Mouse (Mus musculus): ENCODE measurements around the gene Hykk. TPM values are rescaled to one million over a fixed set of nuclear protein-coding genes. Genes with fewer than 3 reads are reported as not detected.

Gene Hykk
- total and polyA plus RNA-seq, 3 experiments, result 0.16 TPM; not detected in 2

GRCm38 (mm10) chr9:54916401-54916800 lies 682 bp upstream of the Hykk start:
- no peak for TF ChIP-seq GATA1 (IDR thresholded peaks at IDR 0.05; ENCODE audit: borderline replicate concordance, low read length)
- no peak for TF ChIP-seq POLR2AphosphoS5 (IDR thresholded peaks at IDR 0.05; ENCODE audit: insufficient replicate concordance, low read depth, low read length)
- TF ChIP-seq GATA2 (IDR thresholded peaks at IDR 0.05; ENCODE audit: borderline replicate concordance, low read depth, low read length), result no peak
- TF ChIP-seq TAL1 (conservative IDR thresholded peaks at IDR 0.05; ENCODE audit: low read depth, low read length), result no peak
- TF ChIP-seq CTCF (IDR thresholded peaks at IDR 0.05; ENCODE audit: low read depth, low read length), result no peak
- no peak for DNase-seq (ENCODE audit: low spot score)
- peaks cover 21% of the 10 kb centered on the region for H3K27me3 ChIP-seq (ENCODE audit: insufficient read depth, low read length)
- H3K4me3 ChIP-seq (ENCODE audit: low read depth, low read length), result no peak overlapping the region
- no peaks in the 10 kb centered on the region for H3K4me1 ChIP-seq (ENCODE audit: insufficient read depth, low read depth, low read length)
- ATAC-seq (ENCODE audit: extremely low read depth, insufficient number of reproducible peaks, low FRiP score, poor library complexity, severe bottlenecking), result no peak
- peaks cover 8% of the 10 kb centered on the region for H3K9me3 ChIP-seq (replicated peaks)
- peaks cover 11% of the 10 kb centered on the region for H3K36me3 ChIP-seq (replicated peaks)

GRCm38 (mm10) chr9:54918191-54918590 lies 1.1 kb downstream of the Hykk start:
- no peak for ATAC-seq (ENCODE audit: extremely low read depth, insufficient number of reproducible peaks, low FRiP score, poor library complexity, severe bottlenecking)
- Histone ChIP-seq H3K4me1 (ENCODE audit: insufficient read depth, low read depth, low read length) (no peaks in the 10 kb centered on the region), H3K36me3 (replicated peaks) (peaks cover 1% of the 10 kb centered on the region), H3K27me3 (ENCODE audit: insufficient read depth, low read length) (peaks cover 21% of the 10 kb centered on the region), H3K9me3 (replicated peaks) (peaks cover 8% of the 10 kb centered on the region), H3K4me3 (ENCODE audit: low read depth, low read length) (no peak overlapping the region)
- TF ChIP-seq GATA1 (IDR thresholded peaks at IDR 0.05; ENCODE audit: borderline replicate concordance, low read length) (no peak), POLR2AphosphoS5 (IDR thresholded peaks at IDR 0.05; ENCODE audit: insufficient replicate concordance, low read depth, low read length) (no peak), CTCF (IDR thresholded peaks at IDR 0.05; ENCODE audit: low read depth, low read length) (no peak), TAL1 (conservative IDR thresholded peaks at IDR 0.05; ENCODE audit: low read depth, low read length) (no peak), GATA2 (IDR thresholded peaks at IDR 0.05; ENCODE audit: borderline replicate concordance, low read depth, low read length) (no peak)
- DNase-seq (ENCODE audit: low spot score), result no peak

GRCm38 (mm10) chr9:54918781-54919180 lies 1.7 kb downstream of the Hykk start:
- no peak for ATAC-seq (ENCODE audit: extremely low read depth, insufficient number of reproducible peaks, low FRiP score, poor library complexity, severe bottlenecking)
- no peak for DNase-seq (ENCODE audit: low spot score)
- Histone ChIP-seq H3K4me3 (ENCODE audit: low read depth, low read length) (no peak overlapping the region), H3K36me3 (replicated peaks) (no peaks in the 10 kb centered on the region), H3K4me1 (ENCODE audit: insufficient read depth, low read depth, low read length) (no peaks in the 10 kb centered on the region), H3K27me3 (ENCODE audit: insufficient read depth, low read length) (peaks cover 21% of the 10 kb centered on the region), H3K9me3 (replicated peaks) (peaks cover 8% of the 10 kb centered on the region)
- no peak for TF ChIP-seq POLR2AphosphoS5 (IDR thresholded peaks at IDR 0.05; ENCODE audit: insufficient replicate concordance, low read depth, low read length)
- no peak for TF ChIP-seq GATA1 (IDR thresholded peaks at IDR 0.05; ENCODE audit: borderline replicate concordance, low read length)
- no peak for TF ChIP-seq TAL1 (conservative IDR thresholded peaks at IDR 0.05; ENCODE audit: low read depth, low read length)
- no peak for TF ChIP-seq GATA2 (IDR thresholded peaks at IDR 0.05; ENCODE audit: borderline replicate concordance, low read depth, low read length)
- no peak for TF ChIP-seq CTCF (IDR thresholded peaks at IDR 0.05; ENCODE audit: low read depth, low read length)

- peaks cover 8% of the 10 kb centered on the region for H3K9me3 ChIP-seq (replicated peaks)
- TF ChIP-seq POLR2AphosphoS5 (IDR thresholded peaks at IDR 0.05; ENCODE audit: insufficient replicate concordance, low read depth, low read length), result no peak
- no peak for TF ChIP-seq GATA2 (IDR thresholded peaks at IDR 0.05; ENCODE audit: borderline replicate concordance, low read depth, low read length)
- no peak for TF ChIP-seq TAL1 (conservative IDR thresholded peaks at IDR 0.05; ENCODE audit: low read depth, low read length)
- no peak for TF ChIP-seq GATA1 (IDR thresholded peaks at IDR 0.05; ENCODE audit: borderline replicate concordance, low read length)
- TF ChIP-seq CTCF (IDR thresholded peaks at IDR 0.05; ENCODE audit: low read depth, low read length), result no peak
- H3K4me3 ChIP-seq (ENCODE audit: low read depth, low read length), result no peak overlapping the region
- no peaks in the 10 kb centered on the region for H3K4me1 ChIP-seq (ENCODE audit: insufficient read depth, low read depth, low read length)
- DNase-seq (ENCODE audit: low spot score) (no peak), ATAC-seq (ENCODE audit: extremely low read depth, insufficient number of reproducible peaks, low FRiP score, poor library complexity, severe bottlenecking) (no peak)
- peaks cover 21% of the 10 kb centered on the region for H3K27me3 ChIP-seq (ENCODE audit: insufficient read depth, low read length)
- no peaks in the 10 kb centered on the region for H3K36me3 ChIP-seq (replicated peaks)
Measured at GRCm38 (mm10) chr9:54919946-54920345, 2.9 kb downstream of the Hykk start.

- ATAC-seq (ENCODE audit: extremely low read depth, insufficient number of reproducible peaks, low FRiP score, poor library complexity, severe bottlenecking) (no peak), DNase-seq (ENCODE audit: low spot score) (no peak)
- Histone ChIP-seq H3K4me3 (ENCODE audit: low read depth, low read length) (no peak overlapping the region), H3K27me3 (ENCODE audit: insufficient read depth, low read length) (peaks cover 14% of the 10 kb centered on the region), H3K36me3 (replicated peaks) (no peaks in the 10 kb centered on the region), H3K4me1 (ENCODE audit: insufficient read depth, low read depth, low read length) (no peaks in the 10 kb centered on the region), H3K9me3 (replicated peaks) (no peaks in the 10 kb centered on the region)
- no peak for TF ChIP-seq TAL1 (conservative IDR thresholded peaks at IDR 0.05; ENCODE audit: low read depth, low read length)
- no peak for TF ChIP-seq GATA1 (IDR thresholded peaks at IDR 0.05; ENCODE audit: borderline replicate concordance, low read length)
Measured at GRCm38 (mm10) chr9:54930741-54931140, 13.7 kb downstream of the Hykk start.

- Histone ChIP-seq H3K27me3 (ENCODE audit: insufficient read depth, low read length) (peaks cover 14% of the 10 kb centered on the region), H3K4me3 (ENCODE audit: low read depth, low read length) (no peak overlapping the region), H3K4me1 (ENCODE audit: insufficient read depth, low read depth, low read length) (no peaks in the 10 kb centered on the region), H3K9me3 (replicated peaks) (no peaks in the 10 kb centered on the region), H3K36me3 (replicated peaks) (no peaks in the 10 kb centered on the region)
- TF ChIP-seq CTCF (IDR thresholded peaks at IDR 0.05; ENCODE audit: low read depth, low read length) (0 out of 2 replicates have a peak, but pooled peaks have one; percentile 14), POLR2AphosphoS5 (IDR thresholded peaks at IDR 0.05; ENCODE audit: insufficient replicate concordance, low read depth, low read length) (no peak)
- ATAC-seq (ENCODE audit: extremely low read depth, insufficient number of reproducible peaks, low FRiP score, poor library complexity, severe bottlenecking), result no peak
- no peak for DNase-seq (ENCODE audit: low spot score)
Measured at GRCm38 (mm10) chr9:54931765-54932164, 14.7 kb downstream of the Hykk start.

- ATAC-seq (ENCODE audit: extremely low read depth, insufficient number of reproducible peaks, low FRiP score, poor library complexity, severe bottlenecking) (no peak), DNase-seq (ENCODE audit: low spot score) (no peak)
- Histone ChIP-seq H3K36me3 (replicated peaks) (no peaks in the 10 kb centered on the region), H3K4me3 (ENCODE audit: low read depth, low read length) (no peak overlapping the region), H3K27me3 (ENCODE audit: insufficient read depth, low read length) (peaks cover 14% of the 10 kb centered on the region), H3K4me1 (ENCODE audit: insufficient read depth, low read depth, low read length) (no peaks in the 10 kb centered on the region), H3K9me3 (replicated peaks) (no peaks in the 10 kb centered on the region)
- no peak for TF ChIP-seq GATA1 (IDR thresholded peaks at IDR 0.05; ENCODE audit: borderline replicate concordance, low read length)
- no peak for TF ChIP-seq POLR2AphosphoS5 (IDR thresholded peaks at IDR 0.05; ENCODE audit: insufficient replicate concordance, low read depth, low read length)
- TF ChIP-seq TAL1 (conservative IDR thresholded peaks at IDR 0.05; ENCODE audit: low read depth, low read length), result no peak
- no peak for TF ChIP-seq CTCF (IDR thresholded peaks at IDR 0.05; ENCODE audit: low read depth, low read length)
- TF ChIP-seq GATA2 (IDR thresholded peaks at IDR 0.05; ENCODE audit: borderline replicate concordance, low read depth, low read length), result no peak
Measured at GRCm38 (mm10) chr9:54932379-54932778, 15.3 kb downstream of the Hykk start.

Data from G1E (cell line).